Mouse (Mus musculus): ENCODE measurements around the gene Dvl2. TPM values are rescaled to one million over a fixed set of nuclear protein-coding genes. Genes with fewer than 3 reads are reported as not detected.

Dvl2 gene
- total and polyA plus RNA-seq, 2 experiments from 2014 or later, result 20.0 to 33.3 TPM

- Histone ChIP-seq H3K36me3 (ENCODE audit: insufficient read depth, low read length) (peaks cover 71% of the 10 kb centered on the region), H3K4me2 (ENCODE audit: low read depth, low read length, poor library complexity, severe bottlenecking) (no peak overlapping the region), H3K27ac (ENCODE audit: low read depth, low read length) (no peak overlapping the region), H3K9me3 (ENCODE audit: low read length) (no peaks in the 10 kb centered on the region), H3K27me3 (ENCODE audit: insufficient read depth, low read length) (no peaks in the 10 kb centered on the region), H3K4me1 (ENCODE audit: insufficient read depth, low read length) (no peaks in the 10 kb centered on the region), H3K9ac (replicated peaks; ENCODE audit: low read length, poor library complexity, severe bottlenecking) (no peak overlapping the region), H3K4me3 (ENCODE audit: low read depth, low read length) (no peak overlapping the region)
- ATAC-seq (ENCODE audit: low FRiP score), result no peak
- TF ChIP-seq CTCF (IDR thresholded peaks at IDR 0.05), result no peak
- WGBS, result 90% methylated on average over 7 of the region's 7 CpGs
- DNase-seq (ENCODE audit: low spot score), result no peak
Observed at GRCm38 (mm10) chr11:70040184-70040583, 39.8 kb downstream of the Dvl2 start.

GRCm38 (mm10) chr11:70042309-70043085, 42.1 kb downstream of the Dvl2 start:
- ATAC-seq (ENCODE audit: low FRiP score) (no peak), DNase-seq (ENCODE audit: low spot score) (no peak)
- TF ChIP-seq CTCF (IDR thresholded peaks at IDR 0.05), result no peak
- H3K9me3 ChIP-seq (ENCODE audit: low read length), result no peaks in the 10 kb centered on the region
- no peak overlapping the region for H3K9ac ChIP-seq (replicated peaks; ENCODE audit: low read length, poor library complexity, severe bottlenecking)
- 88% methylated on average over 23 of the region's 23 CpGs for WGBS
- H3K4me2 ChIP-seq (ENCODE audit: low read depth, low read length, poor library complexity, severe bottlenecking), result no peak overlapping the region
- peaks cover 74% of the 10 kb centered on the region for H3K36me3 ChIP-seq (ENCODE audit: insufficient read depth, low read length)
- H3K4me3 ChIP-seq (ENCODE audit: low read depth, low read length), result no peak overlapping the region
- no peaks in the 10 kb centered on the region for H3K4me1 ChIP-seq (ENCODE audit: insufficient read depth, low read length)
- no peaks in the 10 kb centered on the region for H3K27me3 ChIP-seq (ENCODE audit: insufficient read depth, low read length)
- no peak overlapping the region for H3K27ac ChIP-seq (ENCODE audit: low read depth, low read length)

GRCm38 (mm10) chr11:70043665-70044064, 43.3 kb downstream of the Dvl2 start:
- Histone ChIP-seq H3K4me1 (ENCODE audit: insufficient read depth, low read length) (no peaks in the 10 kb centered on the region), H3K27ac (ENCODE audit: low read depth, low read length) (no peak overlapping the region), H3K4me2 (ENCODE audit: low read depth, low read length, poor library complexity, severe bottlenecking) (no peak overlapping the region), H3K27me3 (ENCODE audit: insufficient read depth, low read length) (no peaks in the 10 kb centered on the region), H3K36me3 (ENCODE audit: insufficient read depth, low read length) (peaks cover 64% of the 10 kb centered on the region), H3K9me3 (ENCODE audit: low read length) (no peaks in the 10 kb centered on the region), H3K4me3 (ENCODE audit: low read depth, low read length) (no peak overlapping the region), H3K9ac (replicated peaks; ENCODE audit: low read length, poor library complexity, severe bottlenecking) (no peak overlapping the region)
- no peak for TF ChIP-seq CTCF (IDR thresholded peaks at IDR 0.05)
- DNase-seq (ENCODE audit: low spot score) (no peak), ATAC-seq (ENCODE audit: low FRiP score) (no peak)
- WGBS, result 85% methylated on average over 7 of the region's 7 CpGs

GRCm38 (mm10) chr11:70045435-70045834, 45.0 kb downstream of the Dvl2 start:
- peaks cover 49% of the 10 kb centered on the region for H3K36me3 ChIP-seq (ENCODE audit: insufficient read depth, low read length)
- H3K4me1 ChIP-seq (ENCODE audit: insufficient read depth, low read length), result no peaks in the 10 kb centered on the region
- 31% methylated on average over 9 of the region's 9 CpGs for WGBS
- H3K27me3 ChIP-seq (ENCODE audit: insufficient read depth, low read length), result no peaks in the 10 kb centered on the region
- TF ChIP-seq CTCF (IDR thresholded peaks at IDR 0.05), result no peak
- ATAC-seq (ENCODE audit: low FRiP score) (no peak), DNase-seq (ENCODE audit: low spot score) (no peak)
- H3K27ac ChIP-seq (ENCODE audit: low read depth, low read length), result no peak overlapping the region
- H3K9ac ChIP-seq (replicated peaks; ENCODE audit: low read length, poor library complexity, severe bottlenecking), result no peak overlapping the region
- no peak overlapping the region for H3K4me3 ChIP-seq (ENCODE audit: low read depth, low read length)
- H3K9me3 ChIP-seq (ENCODE audit: low read length), result no peaks in the 10 kb centered on the region
- no peak overlapping the region for H3K4me2 ChIP-seq (ENCODE audit: low read depth, low read length, poor library complexity, severe bottlenecking)

- no peak overlapping the region for H3K4me3 ChIP-seq (ENCODE audit: low read depth, low read length)
Observed at GRCm38 (mm10) chr11:70049366-70049765, 49.0 kb downstream of the Dvl2 start.

GRCm38 (mm10) chr11:70049816-70050215, 49.4 kb downstream of the Dvl2 start:
- Histone ChIP-seq H3K27me3 (ENCODE audit: insufficient read depth, low read length) (no peaks in the 10 kb centered on the region), H3K4me1 (ENCODE audit: insufficient read depth, low read length) (no peaks in the 10 kb centered on the region), H3K4me2 (ENCODE audit: low read depth, low read length, poor library complexity, severe bottlenecking) (no peak overlapping the region), H3K36me3 (ENCODE audit: insufficient read depth, low read length) (peaks cover 9% of the 10 kb centered on the region), H3K9me3 (ENCODE audit: low read length) (no peaks in the 10 kb centered on the region), H3K27ac (ENCODE audit: low read depth, low read length) (no peak overlapping the region), H3K9ac (replicated peaks; ENCODE audit: low read length, poor library complexity, severe bottlenecking) (no peak overlapping the region), H3K4me3 (ENCODE audit: low read depth, low read length) (no peak overlapping the region)
- TF ChIP-seq CTCF (IDR thresholded peaks at IDR 0.05), result peak; percentile 54
- DNase-seq (ENCODE audit: low spot score) (no peak), ATAC-seq (ENCODE audit: low FRiP score) (no peak)
- WGBS, result 53% methylated on average over 10 of the region's 10 CpGs

More at GRCm38 (mm10) chr11:70049366-70049765, 49.0 kb downstream of the Dvl2 start:
- Histone ChIP-seq H3K36me3 (ENCODE audit: insufficient read depth, low read length) (peaks cover 13% of the 10 kb centered on the region), H3K4me1 (ENCODE audit: insufficient read depth, low read length) (no peaks in the 10 kb centered on the region), H3K4me2 (ENCODE audit: low read depth, low read length, poor library complexity, severe bottlenecking) (no peak overlapping the region), H3K9me3 (ENCODE audit: low read length) (no peaks in the 10 kb centered on the region), H3K9ac (replicated peaks; ENCODE audit: low read length, poor library complexity, severe bottlenecking) (no peak overlapping the region), H3K27ac (ENCODE audit: low read depth, low read length) (no peak overlapping the region), H3K27me3 (ENCODE audit: insufficient read depth, low read length) (no peaks in the 10 kb centered on the region)
- TF ChIP-seq CTCF (IDR thresholded peaks at IDR 0.05), result no peak
- ATAC-seq (ENCODE audit: low FRiP score) (no peak), DNase-seq (ENCODE audit: low spot score) (no peak)
- WGBS, result 76% methylated on average over 6 of the region's 6 CpGs

Measured in midbrain, postnatal 0 days (tissue).